Mouse (Mus musculus): ENCODE measurements around the gene Bcl2l11. TPM values are rescaled to one million over a fixed set of nuclear protein-coding genes. Genes with fewer than 3 reads are reported as not detected.

Gene Bcl2l11
- polyA plus RNA-seq, 1 experiment from 2014 or later = 20.2 TPM

DNA sequence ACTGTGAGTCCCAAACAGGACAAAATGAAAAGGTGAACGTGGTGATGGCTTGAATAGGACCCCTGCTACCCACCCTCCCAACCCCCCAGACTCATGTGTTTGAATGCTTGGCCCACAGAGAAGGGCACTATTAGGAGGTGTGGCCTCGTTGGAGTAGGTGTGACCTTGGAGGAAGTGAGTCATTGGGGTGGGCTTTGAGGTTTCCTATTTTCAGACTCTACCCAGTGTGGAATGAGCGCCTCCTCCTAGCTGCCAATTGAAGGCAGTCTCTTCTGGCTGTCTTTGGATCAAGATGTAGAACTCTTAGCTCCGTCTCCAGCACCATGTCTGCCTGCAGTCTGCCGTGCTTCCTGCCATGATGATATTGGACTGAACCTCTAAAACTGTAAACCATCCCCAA, 64.4 kb downstream of the Bcl2l11 start:
- Histone ChIP-seq H3K4me2 (ENCODE audit: low read depth, low read length) (no peak overlapping the region), H3K9ac (replicated peaks; ENCODE audit: low read length) (no peak overlapping the region), H3K27ac (replicated peaks; ENCODE audit: low read depth, low read length) (no peak overlapping the region), H3K9me3 (replicated peaks; ENCODE audit: control insufficient read depth, low read length) (no peaks in the 10 kb centered on the region), H3K4me3 (ENCODE audit: low read depth, low read length) (no peak overlapping the region), H3K27me3 (ENCODE audit: control insufficient read depth, insufficient read depth, low read length) (no peaks in the 10 kb centered on the region), H3K36me3 (replicated peaks; ENCODE audit: control insufficient read depth, insufficient read depth, low read depth, low read length) (no peaks in the 10 kb centered on the region), H3K4me1 (ENCODE audit: control insufficient read depth, insufficient read depth, low read length) (no peaks in the 10 kb centered on the region)
- DNase-seq (ENCODE audit: low spot score) = no peak
- ATAC-seq (replicated peaks; ENCODE audit: insufficient number of reproducible peaks, low FRiP score, low TSS enrichment, low read depth) = no peak
- WGBS = 84% methylated on average over 5 of the region's 5 CpGs

DNA sequence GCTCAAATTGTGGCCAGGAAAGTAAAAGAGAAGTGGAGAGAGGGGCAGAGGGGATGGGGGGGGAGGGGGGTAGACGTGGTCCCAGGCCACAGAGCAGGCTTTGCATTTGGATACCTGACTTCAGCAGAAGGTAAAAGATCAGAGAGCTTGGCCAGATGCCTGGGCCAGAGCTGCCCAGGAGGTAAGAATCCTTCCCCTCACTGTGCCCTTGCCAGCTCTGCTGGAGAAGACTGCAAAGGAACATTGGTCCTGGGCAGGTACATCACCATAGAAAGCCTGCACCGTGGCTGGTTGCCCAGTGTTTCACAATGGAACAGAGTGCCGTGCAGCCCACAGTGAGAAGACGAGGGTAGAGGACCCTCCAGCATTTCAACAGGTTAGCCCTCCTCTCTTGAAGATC, 67.6 kb downstream of the Bcl2l11 start:
- Histone ChIP-seq H3K27me3 (ENCODE audit: control insufficient read depth, insufficient read depth, low read length) (no peaks in the 10 kb centered on the region), H3K4me3 (ENCODE audit: low read depth, low read length) (no peak overlapping the region), H3K9ac (replicated peaks; ENCODE audit: low read length) (no peak overlapping the region), H3K27ac (replicated peaks; ENCODE audit: low read depth, low read length) (no peak overlapping the region), H3K9me3 (replicated peaks; ENCODE audit: control insufficient read depth, low read length) (no peaks in the 10 kb centered on the region), H3K36me3 (replicated peaks; ENCODE audit: control insufficient read depth, insufficient read depth, low read depth, low read length) (no peaks in the 10 kb centered on the region), H3K4me1 (ENCODE audit: control insufficient read depth, insufficient read depth, low read length) (no peaks in the 10 kb centered on the region), H3K4me2 (ENCODE audit: low read depth, low read length) (no peak overlapping the region)
- DNase-seq (ENCODE audit: low spot score) (no peak), ATAC-seq (replicated peaks; ENCODE audit: insufficient number of reproducible peaks, low FRiP score, low TSS enrichment, low read depth) (no peak)
- 69% methylated on average over 4 of the region's 4 CpGs for WGBS

DNA sequence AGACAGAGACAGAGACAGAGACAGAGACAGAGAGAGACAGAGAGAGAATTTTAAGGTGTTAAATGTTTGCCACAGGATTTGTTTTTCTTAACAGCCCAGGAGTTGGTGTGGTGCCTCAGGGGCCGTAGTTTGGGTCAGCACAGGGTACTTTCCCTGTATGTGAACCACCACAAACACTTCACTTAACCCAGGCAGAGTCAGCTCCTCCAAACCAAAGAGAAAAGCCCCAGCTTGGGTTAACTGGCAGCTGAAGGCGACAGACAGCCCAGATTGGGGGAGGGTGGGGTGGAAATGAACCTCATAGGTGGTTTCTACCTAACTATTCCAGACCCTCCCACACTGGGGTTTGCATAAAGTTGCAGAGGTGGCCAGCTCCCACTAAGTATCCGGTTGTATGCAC, 71.5 kb downstream of the Bcl2l11 start:
- Histone ChIP-seq H3K4me1 (ENCODE audit: control insufficient read depth, insufficient read depth, low read length) (no peaks in the 10 kb centered on the region), H3K9me3 (replicated peaks; ENCODE audit: control insufficient read depth, low read length) (no peaks in the 10 kb centered on the region), H3K27ac (replicated peaks; ENCODE audit: low read depth, low read length) (no peak overlapping the region), H3K9ac (replicated peaks; ENCODE audit: low read length) (no peak overlapping the region), H3K4me3 (ENCODE audit: low read depth, low read length) (no peak overlapping the region), H3K4me2 (ENCODE audit: low read depth, low read length) (no peak overlapping the region), H3K36me3 (replicated peaks; ENCODE audit: control insufficient read depth, insufficient read depth, low read depth, low read length) (no peaks in the 10 kb centered on the region), H3K27me3 (ENCODE audit: control insufficient read depth, insufficient read depth, low read length) (no peaks in the 10 kb centered on the region)
- DNase-seq (ENCODE audit: low spot score) = no peak
- WGBS = 86% methylated on average over 3 of the region's 3 CpGs
- ATAC-seq (replicated peaks; ENCODE audit: insufficient number of reproducible peaks, low FRiP score, low TSS enrichment, low read depth) = no peak

- Histone ChIP-seq H3K4me2 (ENCODE audit: low read depth, low read length) (no peak overlapping the region), H3K4me1 (ENCODE audit: control insufficient read depth, insufficient read depth, low read length) (no peaks in the 10 kb centered on the region), H3K4me3 (ENCODE audit: low read depth, low read length) (no peak overlapping the region), H3K27me3 (ENCODE audit: control insufficient read depth, insufficient read depth, low read length) (no peaks in the 10 kb centered on the region), H3K9ac (replicated peaks; ENCODE audit: low read length) (no peak overlapping the region), H3K36me3 (replicated peaks; ENCODE audit: control insufficient read depth, insufficient read depth, low read depth, low read length) (no peaks in the 10 kb centered on the region), H3K27ac (replicated peaks; ENCODE audit: low read depth, low read length) (no peak overlapping the region), H3K9me3 (replicated peaks; ENCODE audit: control insufficient read depth, low read length) (no peaks in the 10 kb centered on the region)
- no peak for DNase-seq (ENCODE audit: low spot score)
- no peak for ATAC-seq (replicated peaks; ENCODE audit: insufficient number of reproducible peaks, low FRiP score, low TSS enrichment, low read depth)
- WGBS = 91% methylated on average over 3 of the region's 3 CpGs
Observed at GRCm38 (mm10) chr2:128203147-128203546, 77.3 kb downstream of the Bcl2l11 start.

DNA sequence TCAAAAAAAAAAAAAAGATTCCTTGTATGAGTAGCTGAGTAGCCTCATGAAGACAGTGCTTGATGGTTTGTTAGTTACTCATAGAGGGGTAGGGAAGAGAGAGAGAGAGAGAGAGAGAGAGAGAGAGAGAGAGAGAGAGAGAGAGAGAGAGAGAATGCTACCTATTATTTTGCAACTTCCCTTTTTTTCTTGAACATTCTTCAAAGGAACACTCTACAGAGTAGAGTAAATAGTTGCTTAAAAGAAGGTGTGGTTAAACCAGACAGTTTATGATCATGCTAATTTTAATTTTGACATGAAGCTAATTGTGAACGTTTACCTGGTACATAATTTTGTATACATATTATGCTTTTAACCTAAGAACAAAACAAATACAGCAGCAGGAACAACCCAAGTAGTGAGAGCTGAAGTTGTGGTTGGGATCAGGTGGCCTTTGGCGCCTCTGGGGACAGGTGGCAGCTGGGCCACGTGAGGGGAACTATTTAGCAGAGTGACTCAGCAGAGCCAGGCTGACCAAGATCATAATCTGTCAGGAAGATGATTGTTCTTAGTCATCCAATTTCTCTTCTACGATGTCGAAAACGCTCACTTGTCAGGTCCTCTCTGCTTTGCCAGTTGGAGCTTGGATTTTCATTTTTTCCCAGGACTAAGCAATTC, 78.0 kb downstream of the Bcl2l11 start:
- ATAC-seq (replicated peaks; ENCODE audit: insufficient number of reproducible peaks, low FRiP score, low TSS enrichment, low read depth) (no peak), DNase-seq (ENCODE audit: low spot score) (no peak)
- no peak overlapping the region for H3K27ac ChIP-seq (replicated peaks; ENCODE audit: low read depth, low read length)
- no peaks in the 10 kb centered on the region for H3K36me3 ChIP-seq (replicated peaks; ENCODE audit: control insufficient read depth, insufficient read depth, low read depth, low read length)
- no peak overlapping the region for H3K9ac ChIP-seq (replicated peaks; ENCODE audit: low read length)
- H3K4me3 ChIP-seq (ENCODE audit: low read depth, low read length) = no peak overlapping the region
- no peaks in the 10 kb centered on the region for H3K9me3 ChIP-seq (replicated peaks; ENCODE audit: control insufficient read depth, low read length)
- no peaks in the 10 kb centered on the region for H3K4me1 ChIP-seq (ENCODE audit: control insufficient read depth, insufficient read depth, low read length)
- 83% methylated on average over 6 of the region's 6 CpGs for WGBS
- H3K4me2 ChIP-seq (ENCODE audit: low read depth, low read length) = no peak overlapping the region
- H3K27me3 ChIP-seq (ENCODE audit: control insufficient read depth, insufficient read depth, low read length) = no peaks in the 10 kb centered on the region

GRCm38 (mm10) chr2:128208541-128208940, 82.7 kb downstream of the Bcl2l11 start:
- H3K36me3 ChIP-seq (replicated peaks; ENCODE audit: control insufficient read depth, insufficient read depth, low read depth, low read length) = no peaks in the 10 kb centered on the region
- H3K9ac ChIP-seq (replicated peaks; ENCODE audit: low read length) = no peak overlapping the region
- H3K4me2 ChIP-seq (ENCODE audit: low read depth, low read length) = no peak overlapping the region
- DNase-seq (ENCODE audit: low spot score) = no peak
- H3K4me3 ChIP-seq (ENCODE audit: low read depth, low read length) = no peak overlapping the region
- H3K9me3 ChIP-seq (replicated peaks; ENCODE audit: control insufficient read depth, low read length) = no peaks in the 10 kb centered on the region
- no peak overlapping the region for H3K27ac ChIP-seq (replicated peaks; ENCODE audit: low read depth, low read length)
- WGBS = 71% methylated on average over 1 of the region's 1 CpGs
- ATAC-seq (replicated peaks; ENCODE audit: insufficient number of reproducible peaks, low FRiP score, low TSS enrichment, low read depth) = no peak
- peaks cover 6% of the 10 kb centered on the region for H3K4me1 ChIP-seq (ENCODE audit: control insufficient read depth, insufficient read depth, low read length)
- H3K27me3 ChIP-seq (ENCODE audit: control insufficient read depth, insufficient read depth, low read length) = no peaks in the 10 kb centered on the region

GRCm38 (mm10) chr2:128209841-128210329, 84.0 kb downstream of the Bcl2l11 start:
- DNase-seq (ENCODE audit: low spot score) (no peak), ATAC-seq (replicated peaks; ENCODE audit: insufficient number of reproducible peaks, low FRiP score, low TSS enrichment, low read depth) (no peak)
- H3K27ac ChIP-seq (replicated peaks; ENCODE audit: low read depth, low read length) = no peak overlapping the region
- no peaks in the 10 kb centered on the region for H3K27me3 ChIP-seq (ENCODE audit: control insufficient read depth, insufficient read depth, low read length)
- H3K9me3 ChIP-seq (replicated peaks; ENCODE audit: control insufficient read depth, low read length) = no peaks in the 10 kb centered on the region
- no peak overlapping the region for H3K4me3 ChIP-seq (ENCODE audit: low read depth, low read length)
- WGBS = 69% methylated on average over 2 of the region's 2 CpGs
- no peak overlapping the region for H3K4me2 ChIP-seq (ENCODE audit: low read depth, low read length)
- H3K4me1 ChIP-seq (ENCODE audit: control insufficient read depth, insufficient read depth, low read length) = peaks cover 6% of the 10 kb centered on the region
- no peaks in the 10 kb centered on the region for H3K36me3 ChIP-seq (replicated peaks; ENCODE audit: control insufficient read depth, insufficient read depth, low read depth, low read length)
- no peak overlapping the region for H3K9ac ChIP-seq (replicated peaks; ENCODE audit: low read length)

DNA sequence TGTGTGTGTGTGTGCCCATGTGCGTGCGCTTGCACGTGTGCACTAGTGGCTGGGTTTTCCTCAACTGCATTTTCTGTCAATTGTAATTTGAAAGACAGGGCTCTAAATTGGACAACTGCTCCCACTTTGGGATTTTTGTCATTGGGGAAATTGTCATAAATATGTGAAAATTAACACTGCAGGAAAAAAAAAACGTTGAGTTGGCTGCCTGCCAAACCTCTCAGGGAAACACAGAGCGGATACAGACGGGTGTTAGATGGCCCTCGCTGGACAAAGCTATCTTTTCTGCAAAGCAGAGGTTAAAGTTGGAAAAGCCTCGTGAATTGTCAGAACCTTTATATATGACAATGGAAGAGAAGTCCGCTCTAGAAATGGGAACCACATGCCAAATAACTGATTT, 84.5 kb downstream of the Bcl2l11 start:
- DNase-seq (ENCODE audit: low spot score) (no peak), ATAC-seq (replicated peaks; ENCODE audit: insufficient number of reproducible peaks, low FRiP score, low TSS enrichment, low read depth) (no peak)
- Histone ChIP-seq H3K9me3 (replicated peaks; ENCODE audit: control insufficient read depth, low read length) (no peaks in the 10 kb centered on the region), H3K36me3 (replicated peaks; ENCODE audit: control insufficient read depth, insufficient read depth, low read depth, low read length) (no peaks in the 10 kb centered on the region), H3K27ac (replicated peaks; ENCODE audit: low read depth, low read length) (no peak overlapping the region), H3K4me3 (ENCODE audit: low read depth, low read length) (no peak overlapping the region), H3K4me2 (ENCODE audit: low read depth, low read length) (no peak overlapping the region), H3K9ac (replicated peaks; ENCODE audit: low read length) (no peak overlapping the region), H3K27me3 (ENCODE audit: control insufficient read depth, insufficient read depth, low read length) (no peaks in the 10 kb centered on the region), H3K4me1 (ENCODE audit: control insufficient read depth, insufficient read depth, low read length) (peaks cover 6% of the 10 kb centered on the region)
- WGBS = 37% methylated on average over 9 of the region's 9 CpGs

Data from embryonic facial prominence, embryonic 11.5 days (tissue).